Mouse (Mus musculus) T-helper 2 cell (primary cell): ENCODE measurements at regions not wholly inside any gene's neighbourhood (a gene's known extent, or its start where the extent isn't known, plus 50 kb on each side); places are given as distances from the start of the nearest gene placed in this dataset.

Experiments used
- in situ Hi-C: fragments of 300-600 bp; cut with MboI, MseI; formaldehyde crosslinking; loops from one replicate; pipeline ENCODE4 v1.15.1; 2025; ENCODE audit warnings: high pct_unique_total_duplicates

DNA sequence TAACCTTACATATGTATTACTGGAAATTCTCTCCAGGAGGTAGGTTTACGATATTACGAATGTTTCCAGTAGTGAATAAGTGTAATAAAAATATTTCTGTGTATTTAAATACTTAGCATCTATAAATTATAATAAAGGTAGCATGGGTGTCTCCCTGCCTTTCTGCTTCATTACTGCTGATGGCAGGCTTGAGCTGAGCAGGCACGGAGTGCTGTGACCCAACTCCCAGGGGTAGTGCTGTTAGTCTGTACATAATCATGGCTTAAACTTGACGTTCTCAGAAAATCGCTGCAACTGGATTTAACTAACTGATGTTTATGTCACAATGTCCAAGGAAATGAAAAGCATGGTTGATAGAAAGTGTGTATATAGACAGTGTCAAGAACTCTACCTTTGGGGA lies 727.8 kb upstream of the Frg1 start:
- in situ Hi-C loops, result no loop called here

DNA sequence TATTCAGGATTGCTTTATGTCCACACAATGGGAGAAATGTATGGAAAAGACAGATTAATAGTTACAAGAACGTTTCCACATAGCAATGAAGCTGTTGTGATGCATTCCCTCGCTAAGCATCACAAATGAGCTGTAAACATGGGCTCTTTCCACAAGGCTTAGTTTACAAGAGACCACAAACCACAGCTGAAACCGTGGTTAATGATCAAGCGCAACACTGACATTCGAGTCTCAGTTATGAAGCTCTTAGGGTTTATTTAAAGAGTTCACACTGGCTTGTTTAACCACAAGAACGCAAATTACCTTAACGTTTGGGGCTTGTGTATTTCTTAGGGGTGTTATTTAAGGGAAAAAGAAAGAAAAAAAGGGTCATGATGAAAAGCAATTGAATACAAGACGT lies 727.3 kb upstream of the Frg1 start:
- in situ Hi-C loops, result no loop called here

DNA sequence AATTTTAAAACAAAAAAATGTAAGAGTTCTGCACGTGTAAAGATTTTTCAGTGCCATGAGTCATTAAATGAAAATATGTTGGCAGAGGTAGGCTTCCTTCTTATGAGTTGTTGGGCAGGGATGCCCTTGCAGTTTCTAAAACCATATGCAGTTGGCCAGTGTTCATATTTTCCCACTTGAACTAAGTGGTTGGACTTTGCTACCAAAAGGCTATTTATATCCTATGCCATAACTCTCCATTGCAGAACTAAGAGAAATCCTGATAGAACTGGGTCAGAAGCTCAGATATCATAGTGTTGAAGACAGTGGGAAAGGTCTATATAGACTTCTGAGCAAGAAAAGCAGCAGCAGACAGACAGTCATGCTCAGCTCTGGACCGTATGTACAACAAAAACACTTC lies 690.7 kb upstream of the Frg1 start:
- in situ Hi-C loops, result no loop called here

DNA sequence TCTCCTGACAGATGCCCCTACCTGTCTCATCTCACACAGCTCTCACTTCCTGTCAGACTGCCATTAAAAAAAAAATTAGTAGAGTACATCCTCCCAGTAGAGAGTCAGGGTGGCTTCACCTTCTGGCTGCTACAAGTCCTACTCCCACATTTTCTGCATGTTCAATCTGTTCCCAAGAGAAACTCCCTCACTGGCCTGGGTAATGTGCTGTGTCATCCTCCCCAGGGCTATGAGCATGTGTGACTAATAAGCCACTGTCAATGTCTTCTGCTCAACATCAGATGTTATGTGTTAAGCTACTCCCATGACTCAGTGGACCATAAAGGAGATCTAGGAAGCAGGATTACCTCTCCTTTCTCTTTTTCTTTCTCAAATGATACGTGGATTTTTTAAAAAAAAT lies 652.4 kb upstream of the Frg1 start:
- in situ Hi-C loops, result no loop called here

DNA sequence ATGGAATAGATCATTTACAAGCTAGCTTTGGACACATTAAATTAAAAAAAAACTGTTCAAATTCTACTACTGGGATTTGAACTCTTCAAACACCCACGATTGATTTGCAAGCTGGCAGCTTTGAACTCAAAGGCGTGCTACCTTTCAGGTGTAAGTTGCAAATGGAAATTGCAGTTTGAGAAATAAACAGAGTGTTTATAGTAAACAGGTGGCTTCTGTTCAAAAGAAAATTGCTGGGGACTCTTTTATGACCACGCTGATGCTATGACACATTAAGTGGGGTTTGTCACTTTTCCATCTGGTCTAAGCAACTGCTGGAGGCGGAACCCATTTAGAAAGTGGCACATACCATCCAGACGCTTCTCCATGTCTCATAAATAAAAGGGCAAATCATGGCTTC lies 626.7 kb upstream of the Frg1 start:
- in situ Hi-C loops, result no loop called here

DNA sequence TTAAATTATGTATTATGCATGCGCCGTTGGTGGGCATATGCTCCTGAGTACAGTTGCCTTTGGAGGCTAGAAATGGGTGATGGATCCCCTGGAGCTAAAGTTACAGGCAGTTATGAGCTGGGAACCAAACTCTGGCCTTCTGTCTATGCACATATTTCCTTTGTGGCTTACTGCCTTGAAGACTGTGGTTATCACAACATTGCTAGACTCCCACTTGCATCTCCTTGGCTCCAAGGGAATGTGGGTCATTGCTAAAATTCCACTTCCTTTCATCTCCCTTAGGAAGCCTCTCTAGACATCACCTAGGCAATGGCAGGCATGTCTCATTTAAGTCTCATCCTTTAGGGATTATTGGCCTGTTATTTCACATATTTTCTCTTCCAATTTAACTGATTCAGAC lies 622.4 kb upstream of the Frg1 start:
- in situ Hi-C loops, result no loop called here

DNA sequence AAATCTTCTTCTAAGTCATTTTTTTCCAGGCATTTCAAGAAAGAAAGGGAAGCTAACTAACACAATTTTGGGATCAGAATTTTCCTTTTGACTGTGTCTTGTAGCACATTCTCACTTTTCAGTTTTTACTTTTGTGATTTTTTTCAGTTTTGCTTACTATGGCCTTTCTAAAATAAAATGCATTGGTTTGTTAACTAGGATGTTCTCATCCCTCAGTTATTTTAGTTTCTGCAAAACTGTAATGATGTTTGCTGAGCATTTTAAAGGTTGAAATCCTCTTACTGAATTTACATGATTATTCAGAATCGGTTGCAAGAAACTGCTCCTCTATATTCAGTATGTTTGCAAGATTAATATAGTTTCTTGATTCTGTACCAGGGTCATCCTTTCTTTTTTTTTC lies 610.1 kb upstream of the Frg1 start:
- in situ Hi-C loops, result no loop called here

DNA sequence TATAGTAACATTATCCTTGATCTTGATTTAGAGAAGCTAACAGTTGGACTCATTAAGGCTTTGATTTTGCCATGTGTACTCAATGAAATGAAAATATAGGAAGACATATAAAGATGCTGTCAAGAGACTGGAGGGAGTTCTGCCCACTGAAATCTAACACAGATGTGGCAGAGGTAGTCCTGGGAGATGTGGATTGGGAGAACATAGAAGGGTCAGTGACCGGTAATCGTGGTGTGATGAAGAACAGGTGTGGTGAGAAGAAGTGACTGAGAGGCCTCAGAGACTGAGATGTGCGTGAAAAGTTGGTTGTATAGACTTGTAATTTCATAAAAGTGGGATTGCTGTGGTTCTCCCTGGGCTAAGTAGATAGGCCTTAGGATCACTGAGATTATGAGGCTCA lies 600.9 kb upstream of the Frg1 start:
- in situ Hi-C loops, result no loop called here

DNA sequence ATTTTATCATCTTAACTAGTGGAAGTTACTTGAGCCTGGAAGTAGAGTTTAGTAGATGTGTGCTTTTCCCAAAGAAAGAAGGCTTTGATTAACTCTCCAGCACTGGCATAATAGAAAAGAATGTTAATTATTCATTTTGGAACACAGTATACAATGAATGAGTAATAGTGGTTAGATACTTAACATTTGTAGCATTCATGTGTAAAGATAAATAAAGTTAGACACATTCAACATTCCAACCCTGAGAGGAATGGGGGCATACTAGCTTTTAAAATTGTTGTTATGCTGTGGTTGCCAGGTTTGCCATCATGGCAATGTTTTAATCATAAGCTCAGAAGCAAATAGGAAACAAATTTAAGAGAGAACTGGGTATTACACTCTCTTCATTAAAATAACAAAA lies 586.3 kb upstream of the Frg1 start:
- in situ Hi-C loops, result no loop called here

DNA sequence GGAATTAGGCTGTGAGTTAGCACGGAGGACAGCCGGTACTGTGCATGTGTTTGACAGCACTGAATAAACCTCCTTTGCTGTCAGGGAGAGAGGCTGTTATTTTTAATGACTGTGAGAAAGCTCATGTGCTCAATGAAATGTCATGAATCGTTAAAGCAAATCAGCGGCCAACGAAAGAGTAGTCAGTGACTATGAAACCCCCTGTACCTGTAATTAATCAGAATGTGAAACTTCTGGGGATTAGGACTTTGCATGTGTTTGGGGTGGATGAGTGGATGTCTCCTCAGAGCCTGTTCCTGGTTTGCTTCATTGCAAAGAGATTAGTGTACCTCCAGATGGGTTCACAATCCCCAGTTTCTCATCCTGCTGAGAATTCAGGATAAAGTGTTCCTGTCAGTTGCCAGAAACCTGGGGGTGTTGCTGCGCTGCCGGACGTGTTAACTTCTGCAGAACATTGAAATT lies 572.2 kb upstream of the Frg1 start:
- in situ Hi-C loops, result no loop called here

DNA sequence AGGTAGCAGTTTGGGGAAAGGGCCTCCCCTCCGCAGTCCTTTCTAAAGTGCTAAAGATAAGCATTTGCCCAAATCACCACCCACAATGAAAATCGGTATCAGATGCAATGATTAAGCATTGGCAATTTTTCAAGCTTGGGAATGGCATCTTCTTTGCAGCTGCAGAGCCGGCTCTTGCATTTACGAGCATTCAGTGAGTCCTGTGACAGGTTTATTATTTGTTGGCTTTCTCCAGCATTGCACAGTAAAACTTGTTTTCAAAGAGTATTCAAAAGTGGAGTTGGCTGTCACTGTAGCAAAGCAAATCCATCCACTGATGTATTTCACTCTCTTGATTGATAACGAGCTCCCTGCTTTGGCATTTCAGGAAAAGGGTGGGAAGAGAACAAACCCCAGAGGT lies 571.3 kb upstream of the Frg1 start:
- in situ Hi-C loops, result no loop called here

DNA sequence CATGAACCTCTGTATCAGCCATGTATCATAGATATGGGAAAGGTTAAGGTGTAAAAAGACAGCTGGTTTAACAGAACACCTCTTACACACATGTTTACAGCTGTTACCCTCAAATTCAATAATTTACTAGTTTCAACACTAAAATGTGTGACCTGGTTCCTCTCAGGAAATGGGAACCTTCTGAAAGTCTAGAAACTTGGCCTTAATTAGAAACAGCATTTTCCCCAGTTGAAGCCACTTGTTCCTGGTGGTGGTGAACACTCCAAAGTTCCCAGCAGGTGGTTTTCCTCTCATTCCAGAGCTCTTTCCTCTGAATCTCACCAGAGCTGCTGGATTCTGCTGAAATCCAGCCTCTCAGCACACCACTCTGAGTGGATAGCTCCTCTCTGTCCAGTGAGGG lies 570.5 kb upstream of the Frg1 start:
- in situ Hi-C loops, result no loop called here

DNA sequence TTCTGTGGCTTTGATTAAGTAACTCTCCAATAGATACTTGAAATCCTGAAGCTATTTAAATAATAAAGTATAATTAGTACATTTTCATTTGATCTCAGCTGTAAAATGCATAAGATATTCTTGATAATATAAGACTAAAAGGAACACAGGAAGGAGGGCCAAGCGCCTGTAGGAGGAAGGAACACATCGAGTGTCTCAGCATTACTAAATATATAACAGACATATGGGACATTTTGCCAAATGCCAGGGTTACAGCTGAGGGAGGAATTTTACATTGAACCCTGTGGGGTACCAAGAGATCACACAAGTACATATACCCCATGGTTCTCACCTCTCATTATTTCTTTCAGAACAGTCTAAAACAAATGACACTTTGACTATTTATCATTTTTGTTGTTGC lies 555.5 kb upstream of the Frg1 start:
- in situ Hi-C loops, result no loop called here

DNA sequence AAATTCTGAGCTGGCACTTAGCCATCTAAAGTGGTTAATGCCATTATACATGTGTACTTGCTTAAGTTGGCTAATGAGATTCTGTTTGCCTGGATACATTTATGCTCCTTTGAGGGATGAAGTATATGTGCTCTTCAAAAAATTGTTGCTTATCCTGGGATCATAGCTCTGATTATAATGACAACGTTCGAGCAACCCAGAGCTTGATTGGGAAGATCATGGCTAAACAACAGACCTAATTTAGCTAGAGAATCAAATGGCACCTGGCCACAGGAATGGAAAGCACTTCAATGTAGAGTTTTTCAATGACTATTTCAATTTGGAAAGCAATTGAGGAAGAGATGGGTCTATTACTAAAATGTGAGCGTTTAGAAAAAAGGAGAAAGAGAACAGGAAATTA lies 553.7 kb upstream of the Frg1 start:
- in situ Hi-C loops, result no loop called here

DNA sequence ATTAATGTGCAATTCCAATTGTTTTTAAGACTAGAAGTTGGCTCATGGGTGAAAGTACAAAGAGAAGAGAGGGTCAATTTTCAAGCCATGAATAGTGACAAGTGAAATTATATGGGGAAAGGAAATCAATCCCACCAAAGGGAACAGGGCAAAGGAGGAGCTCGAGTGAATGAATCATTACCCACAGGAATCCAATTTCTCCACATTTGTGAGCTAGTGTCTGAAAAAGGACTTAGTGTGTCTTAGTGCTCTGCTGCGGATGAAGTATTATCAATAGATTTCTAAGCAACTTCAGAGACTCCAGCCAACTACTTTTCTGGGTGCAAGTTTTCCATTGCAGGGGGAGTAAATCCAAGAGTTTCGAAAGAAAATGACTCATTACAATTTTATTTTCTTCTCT lies 552.5 kb upstream of the Frg1 start:
- in situ Hi-C loops, result no loop called here

DNA sequence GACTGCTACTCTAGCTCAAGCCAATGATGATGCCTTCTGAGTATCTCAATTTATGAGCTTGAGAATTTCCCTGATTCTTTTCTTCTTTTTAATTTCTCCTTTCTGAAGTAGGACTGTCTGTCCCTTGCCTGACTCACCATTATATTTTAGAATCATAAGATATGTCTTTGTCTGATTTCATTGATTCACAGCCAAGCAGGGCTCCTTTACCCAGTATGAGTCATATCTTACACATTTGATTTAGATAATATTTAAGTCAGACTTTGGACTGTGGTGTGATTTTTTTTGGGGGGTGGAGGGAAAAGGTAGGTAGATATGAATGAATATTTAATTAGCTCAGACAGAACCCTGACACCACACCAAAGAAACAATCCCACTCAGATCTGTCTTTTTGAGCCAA lies 547.2 kb upstream of the Frg1 start:
- in situ Hi-C loops, result no loop called here

DNA sequence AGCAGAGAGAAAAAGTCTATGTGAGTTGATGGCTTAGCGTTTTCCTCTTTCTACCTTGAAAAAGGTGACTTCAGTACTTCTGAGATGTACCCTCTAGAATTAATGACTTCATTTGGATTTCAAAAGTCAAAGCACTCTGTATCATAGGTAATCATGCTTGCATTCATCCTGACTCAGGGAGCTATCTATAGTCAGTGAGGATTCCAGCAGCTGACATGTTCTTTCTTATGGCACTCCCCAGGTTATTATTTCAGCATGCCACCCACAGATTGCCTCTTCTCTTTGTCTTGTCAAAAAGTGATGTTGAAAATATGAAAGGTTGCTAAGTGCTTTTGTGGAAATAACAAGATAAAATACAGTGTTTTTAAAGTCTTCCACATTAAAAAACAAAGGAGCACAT lies 540.0 kb upstream of the Frg1 start:
- in situ Hi-C loops, result no loop called here

DNA sequence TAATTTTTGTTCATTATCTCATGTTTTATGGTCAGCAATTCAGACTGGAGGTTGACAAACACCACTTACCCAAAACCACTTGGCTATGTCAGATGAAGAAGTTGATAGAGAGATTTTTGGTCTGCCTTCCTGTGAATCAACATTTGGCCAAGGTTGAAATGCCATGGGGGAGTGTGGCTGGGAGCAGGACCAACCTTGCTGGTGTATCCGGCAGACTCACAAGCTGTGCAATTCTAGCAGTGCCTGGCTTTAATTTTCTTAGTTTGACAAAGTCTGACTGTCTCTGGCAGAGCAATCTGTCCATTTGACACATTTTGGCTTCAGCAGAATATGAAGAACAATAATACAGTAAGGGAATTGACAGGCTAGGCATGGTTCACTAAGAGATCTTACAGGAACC lies 533.9 kb upstream of the Frg1 start:
- in situ Hi-C loops, result no loop called here

DNA sequence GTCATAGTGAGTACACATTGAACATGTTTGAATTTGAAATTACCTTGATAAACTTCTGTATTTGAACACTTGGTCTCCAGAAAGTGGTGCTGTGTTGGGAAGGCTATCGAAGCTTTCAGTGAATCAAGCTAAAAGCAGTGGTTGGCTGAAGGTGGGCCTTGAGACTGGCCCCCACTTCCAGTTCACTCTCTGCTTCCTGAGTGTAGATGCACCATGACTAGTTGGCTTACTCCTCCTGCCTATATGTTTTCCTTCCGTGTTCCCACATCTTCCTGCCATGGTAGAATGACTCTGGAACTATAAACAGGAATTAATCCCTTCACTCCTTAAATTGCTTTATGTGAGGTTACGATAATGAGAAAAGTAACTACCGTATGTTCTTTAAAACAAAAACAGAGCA lies 522.4 kb upstream of the Frg1 start:
- in situ Hi-C loops, result no loop called here

DNA sequence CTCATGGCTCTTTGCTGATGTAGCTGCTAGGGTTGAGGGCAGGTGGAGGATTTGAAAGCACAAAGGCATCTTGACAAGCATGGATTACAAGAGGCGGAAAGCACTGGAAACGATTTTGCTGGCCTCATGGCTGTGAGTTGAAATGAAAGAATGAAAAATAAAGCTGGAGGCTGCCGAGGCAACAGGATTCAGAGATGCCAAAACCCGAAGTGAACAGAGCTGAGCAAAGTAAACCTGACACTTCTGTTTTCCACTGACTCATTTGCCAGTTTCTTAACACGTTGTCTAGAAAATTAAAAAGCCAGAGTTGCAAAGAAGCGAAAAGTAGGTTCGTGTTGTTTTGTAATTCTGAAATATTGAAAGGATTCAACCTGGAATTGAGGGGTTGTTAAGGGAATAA lies 504.2 kb upstream of the Frg1 start:
- in situ Hi-C loops, result no loop called here

DNA sequence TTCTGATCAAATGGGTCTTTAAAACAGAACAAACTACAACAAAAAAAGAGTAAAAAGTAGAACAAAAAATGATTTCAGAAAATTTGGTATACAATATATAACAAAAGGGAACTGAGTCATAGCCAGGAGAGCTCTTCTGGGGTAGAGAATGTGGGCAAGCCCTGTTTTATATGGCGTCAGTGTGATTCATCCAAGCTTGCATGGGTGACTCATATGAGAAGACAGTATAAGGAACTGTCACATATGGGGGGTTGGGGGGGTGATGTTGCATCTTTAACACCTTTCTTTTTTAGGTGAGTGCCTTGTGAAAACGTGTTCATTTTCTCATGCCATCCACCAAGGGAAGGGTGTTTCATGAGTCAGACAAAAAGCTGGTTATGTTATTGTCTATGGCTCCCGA lies 503.7 kb upstream of the Frg1 start:
- in situ Hi-C loops, result no loop called here

DNA sequence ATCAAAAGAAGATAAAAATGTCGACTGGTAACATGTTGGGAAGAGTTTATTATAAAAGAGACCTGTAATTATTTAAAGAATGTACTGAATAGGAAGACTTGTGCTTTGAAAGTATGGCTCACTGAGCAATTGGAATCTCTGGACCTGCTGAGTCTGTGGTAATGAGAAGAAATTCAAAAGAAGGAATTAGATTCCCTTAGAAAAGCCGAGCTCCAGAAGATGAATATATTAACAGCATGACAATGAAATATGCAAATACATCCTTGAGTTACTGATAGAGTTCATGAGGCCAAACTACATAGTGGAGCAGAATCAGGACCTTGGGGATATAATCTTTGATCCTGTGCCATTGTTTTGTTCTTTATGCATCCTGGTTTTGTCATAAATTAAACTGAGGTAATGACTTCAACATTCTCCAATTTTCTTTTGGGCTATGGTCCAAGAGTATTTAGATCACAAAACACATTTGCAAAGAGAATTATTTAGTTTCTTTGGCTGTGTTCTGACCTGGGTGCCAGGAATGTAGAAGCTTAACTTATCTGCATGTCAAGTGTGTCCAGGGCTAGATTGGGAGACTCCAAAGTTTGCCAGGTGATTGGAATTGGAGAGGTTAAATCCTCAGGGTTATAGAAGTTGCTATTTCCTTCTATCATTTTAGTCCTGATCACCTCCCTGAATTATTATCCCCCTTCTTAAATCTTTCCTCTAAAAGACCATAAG lies 461.3 kb upstream of the Frg1 start:
- in situ Hi-C loops, result no loop called here

DNA sequence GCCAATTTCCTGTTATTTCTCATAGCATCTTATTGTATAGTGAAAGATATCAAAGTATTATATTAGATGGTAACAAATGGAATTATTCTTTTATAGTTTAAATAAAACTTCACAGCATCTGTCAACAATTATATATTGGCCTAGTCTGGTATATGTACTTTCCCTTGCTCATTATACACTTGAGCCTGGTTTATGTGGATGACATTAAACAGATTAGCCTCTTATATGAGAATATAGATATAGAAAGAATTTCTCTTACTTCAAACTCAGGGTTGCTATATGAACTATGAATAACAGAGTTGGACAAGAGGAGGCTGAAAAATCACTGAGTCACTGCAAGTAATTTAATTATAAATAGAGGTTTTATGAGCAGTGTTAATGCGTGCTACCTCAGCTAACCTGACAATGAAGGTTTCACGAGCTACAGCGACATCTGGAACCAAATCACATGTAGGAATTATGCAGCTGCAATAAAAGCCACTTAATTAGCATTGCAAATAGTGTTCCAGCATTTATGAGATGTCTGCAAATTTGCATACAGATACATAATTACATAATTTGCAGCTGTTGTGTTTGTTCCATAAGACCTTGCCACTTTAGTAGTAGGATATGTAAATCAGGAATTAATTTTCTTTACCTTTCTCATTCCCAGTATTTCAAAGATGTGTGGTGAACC lies 452.9 kb upstream of the Frg1 start:
- in situ Hi-C loops, result no loop called here

DNA sequence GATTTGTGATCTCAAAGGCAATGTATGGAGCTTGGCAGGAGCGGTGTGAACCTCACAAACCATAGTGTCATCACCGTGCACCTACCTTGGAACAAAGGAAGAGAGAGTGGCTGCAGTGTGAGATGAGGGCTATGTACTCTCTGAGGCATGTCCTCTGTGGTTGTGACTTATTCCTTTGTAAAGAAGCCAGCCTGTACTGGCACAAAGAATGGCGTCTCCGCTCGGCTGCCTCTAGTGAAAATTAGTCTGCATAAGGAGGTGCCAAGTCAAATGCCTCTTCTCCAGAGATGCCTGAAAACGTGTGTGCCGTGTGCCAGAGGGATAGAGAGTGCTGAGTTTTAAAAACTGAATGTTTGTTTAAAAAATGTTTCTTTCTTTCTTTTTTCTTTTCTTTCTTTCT lies 444.0 kb upstream of the Frg1 start:
- in situ Hi-C loops, result no loop called here
